Mouse (Mus musculus) testis, adult 2 months (tissue): ENCODE data around the gene Atrnl1. TPM values are rescaled to one million over a fixed set of nuclear protein-coding genes. Genes with fewer than 3 reads are reported as not detected.

ENCODE experiments used
- H3K27ac ChIP-seq: fragments of 200-500 bp; 2 replicates; pipeline ENCODE4 v1.5.1; 2012; ENCODE audit warnings: low read depth, low read length; ENCODE audit not compliant: control insufficient read depth, insufficient read depth
- H3K27me3 ChIP-seq: fragments of 200-500 bp; 2 replicates; pipeline ENCODE4 v1.6.1; 2012; ENCODE audit warnings: mild to moderate bottlenecking, low read length, moderate library complexity; ENCODE audit not compliant: control insufficient read depth, insufficient read depth
- H3K36me3 ChIP-seq: fragments of 200-500 bp; 2 replicates; pipeline ENCODE4 v1.6.1; 2012; ENCODE audit warnings: mild to moderate bottlenecking, low read length; ENCODE audit not compliant: control insufficient read depth, insufficient read depth
- H3K4me1 ChIP-seq: fragments of 200-500 bp; 2 replicates; pipeline ENCODE4 v1.6.1; 2012; ENCODE audit warnings: low read length; ENCODE audit not compliant: control insufficient read depth, insufficient read depth
- H3K4me3 ChIP-seq: fragments of 200-500 bp; 2 replicates; pipeline ENCODE4 v1.5.1; 2012; ENCODE audit warnings: low read depth, mild to moderate bottlenecking, low read length, moderate library complexity, mixed read lengths; ENCODE audit not compliant: control insufficient read depth
- CTCF ChIP-seq: fragments of 200-500 bp; IDR thresholded peaks from 2 replicates; pipeline ENCODE4 v1.5.1; 2012; ENCODE audit warnings: low read depth, mild to moderate bottlenecking, inconsistent platforms, low read length, moderate library complexity; ENCODE audit not compliant: control insufficient read depth, insufficient read depth, insufficient replicate concordance
- POLR2A ChIP-seq: fragments of 200-500 bp; IDR thresholded peaks from 2 replicates; pipeline ENCODE4 v1.6.1; 2012; ENCODE audit warnings: low read depth, mild to moderate bottlenecking, inconsistent platforms, low read length, moderate library complexity; ENCODE audit not compliant: control insufficient read depth
- polyA plus RNA-seq: library from polyadenylated mRNA; depleted of rRNA; stranded (reverse); fragments of >200 nt; gene quantifications from 2 replicates; pipeline ENCODE4 v1.2.3, GENCODE M21; 2012

Atrnl1 gene
- polyA plus RNA-seq, 1 experiment: 3.8 TPM

- Histone ChIP-seq H3K27me3 (no peaks in the 10 kb centered on the region), H3K36me3 (no peaks in the 10 kb centered on the region), H3K27ac (no peak overlapping the region), H3K4me1 (no peaks in the 10 kb centered on the region), H3K4me3 (no peak overlapping the region)
- TF ChIP-seq CTCF (no peak), POLR2A (no peak)
Measured at GRCm38 (mm10) chr19:57764576-57765371, 153.9 kb downstream of the Atrnl1 start.

- no peaks in the 10 kb centered on the region for H3K4me1 ChIP-seq
- TF ChIP-seq CTCF: no peak
- TF ChIP-seq POLR2A: no peak
- no peak overlapping the region for H3K27ac ChIP-seq
Measured at GRCm38 (mm10) chr19:57767051-57767450, 156.2 kb downstream of the Atrnl1 start.

GRCm38 (mm10) chr19:57768661-57769060 lies 157.8 kb downstream of the Atrnl1 start:
- Histone ChIP-seq H3K4me1 (no peaks in the 10 kb centered on the region), H3K4me3 (no peak overlapping the region), H3K27ac (no peak overlapping the region), H3K36me3 (no peaks in the 10 kb centered on the region), H3K27me3 (no peaks in the 10 kb centered on the region)
- TF ChIP-seq CTCF (no peak), POLR2A (no peak)

More at GRCm38 (mm10) chr19:57767051-57767450, 156.2 kb downstream of the Atrnl1 start:
- no peaks in the 10 kb centered on the region for H3K27me3 ChIP-seq
- H3K36me3 ChIP-seq: no peaks in the 10 kb centered on the region
- H3K4me3 ChIP-seq: no peak overlapping the region

GRCm38 (mm10) chr19:57782366-57783089 lies 171.7 kb downstream of the Atrnl1 start:
- Histone ChIP-seq H3K4me3 (no peak overlapping the region), H3K27me3 (no peaks in the 10 kb centered on the region), H3K27ac (no peak overlapping the region), H3K4me1 (no peaks in the 10 kb centered on the region), H3K36me3 (no peaks in the 10 kb centered on the region)
- TF ChIP-seq CTCF (no peak), POLR2A (no peak)

- H3K4me3 ChIP-seq: no peak overlapping the region
- H3K4me1 ChIP-seq: no peaks in the 10 kb centered on the region
- no peaks in the 10 kb centered on the region for H3K36me3 ChIP-seq
- H3K27ac ChIP-seq: no peak overlapping the region
- no peaks in the 10 kb centered on the region for H3K27me3 ChIP-seq
- no peak for TF ChIP-seq CTCF
- no peak for TF ChIP-seq POLR2A
Measured at GRCm38 (mm10) chr19:57786699-57787098, 175.9 kb downstream of the Atrnl1 start.

GRCm38 (mm10) chr19:57802207-57802606 lies 191.4 kb downstream of the Atrnl1 start:
- Histone ChIP-seq H3K27me3 (no peaks in the 10 kb centered on the region), H3K4me1 (no peaks in the 10 kb centered on the region), H3K36me3 (no peaks in the 10 kb centered on the region), H3K27ac (no peak overlapping the region), H3K4me3 (no peak overlapping the region)
- TF ChIP-seq POLR2A (no peak), CTCF (no peak)

GRCm38 (mm10) chr19:57802771-57803482 lies 192.1 kb downstream of the Atrnl1 start:
- H3K36me3 ChIP-seq: no peaks in the 10 kb centered on the region
- H3K27me3 ChIP-seq: no peaks in the 10 kb centered on the region
- H3K4me1 ChIP-seq: no peaks in the 10 kb centered on the region
- no peak overlapping the region for H3K4me3 ChIP-seq
- TF ChIP-seq CTCF (no peak), POLR2A (no peak)
- no peak overlapping the region for H3K27ac ChIP-seq
